Mouse (Mus musculus) cerebellum, postnatal 10 days (tissue): Measurements from ENCODE around the gene Rnft2.

Experiments used
- DNase-seq, 2 experiments: peaks; one replicate each; pipeline ENCODE4 v3.0.0; 2021; ENCODE audit warnings: mixed read lengths in 2 of 2

Gene Rnft2

GRCm38 (mm10) chr5:118250987-118251386 lies 6.1 kb upstream of the Rnft2 start:
- no peak for DNase-seq

- DNase-seq = no peak
Measured at GRCm38 (mm10) chr5:118247378-118247777, 2.5 kb upstream of the Rnft2 start.

GRCm38 (mm10) chr5:118245606-118246308 lies 841 bp upstream of the Rnft2 start:
- peak; percentile 35 to 46 for DNase-seq

- DNase-seq = no peak
Measured at GRCm38 (mm10) chr5:118239671-118240070, 5.2 kb downstream of the Rnft2 start.

GRCm38 (mm10) chr5:118236891-118237290 lies 8.0 kb downstream of the Rnft2 start:
- DNase-seq = peak; percentile 26 to 40

- no peak for DNase-seq
Measured at GRCm38 (mm10) chr5:118230071-118230611, 14.8 kb downstream of the Rnft2 start.

GRCm38 (mm10) chr5:118223142-118223757 lies 21.7 kb downstream of the Rnft2 start:
- DNase-seq = no peak

GRCm38 (mm10) chr5:118217410-118217809 lies 27.5 kb downstream of the Rnft2 start:
- no peak for DNase-seq

- peak; percentile 95 to 96 for DNase-seq
Measured at GRCm38 (mm10) chr5:118214418-118215154, 30.3 kb downstream of the Rnft2 start.

- DNase-seq = peak in 1 of 2 experiments; percentile 22
Measured at GRCm38 (mm10) chr5:118214012-118214411, 30.9 kb downstream of the Rnft2 start.

GRCm38 (mm10) chr5:118205852-118206251 lies 39.1 kb downstream of the Rnft2 start:
- DNase-seq = no peak

GRCm38 (mm10) chr5:118204675-118205440 lies 40.1 kb downstream of the Rnft2 start:
- no peak for DNase-seq

GRCm38 (mm10) chr5:118199670-118200069 lies 45.2 kb downstream of the Rnft2 start:
- no peak for DNase-seq

GRCm38 (mm10) chr5:118197421-118197820 lies 47.5 kb downstream of the Rnft2 start:
- peak; percentile 63 to 69 for DNase-seq

- DNase-seq = peak; percentile 46 to 48
Measured at GRCm38 (mm10) chr5:118192221-118192620, 52.7 kb downstream of the Rnft2 start.

- no peak for DNase-seq
Measured at GRCm38 (mm10) chr5:118190491-118190890, 54.4 kb downstream of the Rnft2 start.

GRCm38 (mm10) chr5:118188356-118188755 lies 56.6 kb downstream of the Rnft2 start:
- DNase-seq = no peak

- DNase-seq = no peak
Measured at GRCm38 (mm10) chr5:118186903-118187633, 57.8 kb downstream of the Rnft2 start.

GRCm38 (mm10) chr5:118177640-118178039 lies 67.3 kb downstream of the Rnft2 start:
- no peak for DNase-seq

GRCm38 (mm10) chr5:118175137-118175536 lies 69.8 kb downstream of the Rnft2 start:
- no peak for DNase-seq

- no peak for DNase-seq
Measured at GRCm38 (mm10) chr5:118174310-118175009, 70.5 kb downstream of the Rnft2 start.
